Mouse (Mus musculus): Measurements from ENCODE around the gene Slitrk2.

The Slitrk2 gene

DNA sequence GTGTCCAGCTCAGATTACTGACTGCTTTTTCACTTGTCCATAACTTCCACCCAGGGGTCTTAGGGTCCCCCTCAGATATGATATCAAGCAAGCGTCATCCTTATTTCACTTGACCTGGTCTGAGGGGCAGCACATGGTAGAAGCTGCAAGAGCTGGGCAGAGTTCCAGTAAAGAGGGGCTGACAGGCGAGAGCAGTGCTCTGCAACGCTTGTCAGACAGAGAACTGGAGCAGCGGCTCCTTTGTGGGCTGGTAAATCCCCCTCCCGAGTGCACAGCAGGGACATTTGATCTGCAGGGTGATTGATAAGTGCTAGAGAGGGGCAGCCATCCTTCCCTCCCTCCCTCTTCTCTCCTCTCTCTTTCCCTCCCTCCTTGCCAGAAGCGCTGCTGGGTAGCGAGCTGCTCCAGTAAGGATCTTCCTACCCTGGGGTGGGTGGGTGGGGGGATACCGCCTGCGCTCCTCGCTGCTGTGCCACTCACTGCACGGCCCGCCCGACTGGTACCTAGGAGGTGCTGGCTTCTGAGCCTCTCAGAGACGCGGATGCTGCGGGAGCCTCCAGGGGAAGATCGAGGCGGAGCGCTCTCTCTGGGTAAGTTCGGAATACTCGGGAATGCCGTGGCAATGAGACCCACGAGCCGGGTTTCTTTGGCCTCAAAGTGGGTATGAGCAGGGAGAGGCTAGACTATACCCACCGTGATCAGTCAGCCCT, at the start of gene Slitrk2:
Gene Slitrk2 (plus strand): TSS at position 408 of the 710 bp plus-strand sequence.
- DNase-seq, result no peak

DNA sequence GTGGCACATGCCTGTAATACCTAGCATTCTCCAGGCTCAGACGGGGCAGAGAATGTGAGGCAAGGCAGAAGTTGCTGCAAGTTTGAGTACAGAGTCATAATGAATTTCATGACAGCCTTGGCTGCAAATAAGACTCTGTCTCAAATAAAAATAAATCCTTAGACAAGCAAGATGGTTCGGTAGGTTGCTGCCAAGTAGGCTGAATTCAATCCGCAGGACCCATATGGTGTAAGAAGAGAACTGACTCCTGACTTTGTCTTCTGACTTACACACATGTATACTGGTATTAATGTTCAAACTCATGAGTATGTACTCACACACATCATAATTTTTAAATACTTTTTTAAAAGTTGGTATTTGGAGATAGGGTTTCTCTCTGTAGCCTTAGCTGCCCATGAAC, 43.6 kb upstream of the Slitrk2 start:
- DNase-seq, result no peak

GRCm38 (mm10) chrX:66652455-66653144, 3.5 kb downstream of the Slitrk2 start:
- DNase-seq, result peak; percentile 2

DNA sequence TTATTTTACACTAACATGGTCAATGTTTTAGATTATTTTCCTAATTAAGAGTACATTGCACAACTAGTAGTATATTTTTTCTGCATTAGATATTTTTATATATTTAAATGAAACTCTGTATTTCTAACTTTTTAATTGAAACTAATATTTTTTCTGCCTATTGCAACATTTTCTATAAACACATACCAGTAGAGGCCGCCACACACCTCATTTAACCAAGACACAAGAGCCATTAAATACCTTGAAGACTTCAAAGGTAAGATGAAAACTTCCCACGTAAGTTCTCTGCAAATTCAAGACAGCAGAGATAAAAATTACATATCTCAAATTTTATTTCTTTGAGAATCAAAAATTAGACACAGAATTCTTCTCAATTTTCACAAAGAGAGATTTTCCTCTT, 8.2 kb downstream of the Slitrk2 start:
- no peak for DNase-seq

- no peak for DNase-seq
Measured at GRCm38 (mm10) chrX:66676959-66677358, 27.8 kb downstream of the Slitrk2 start.

DNA sequence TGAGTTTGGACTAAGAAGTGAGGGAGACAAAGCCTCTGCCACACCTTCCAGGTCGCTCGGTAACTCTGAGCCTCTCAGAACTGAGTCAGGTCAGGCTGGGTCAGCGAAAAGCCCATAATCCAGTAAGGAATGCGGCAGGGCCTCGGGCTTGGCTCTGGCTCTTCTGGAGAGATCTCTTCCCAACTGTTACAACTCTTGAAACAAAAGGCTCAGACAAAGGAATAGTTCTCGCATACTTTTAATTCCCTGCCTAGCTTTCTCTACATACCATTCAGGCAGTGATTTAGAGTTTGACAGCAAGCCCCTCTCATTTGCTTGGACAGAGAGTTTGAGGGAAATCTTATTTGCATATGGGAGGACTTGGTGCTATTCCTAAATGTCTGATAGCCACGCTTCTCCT, 29.5 kb downstream of the Slitrk2 start:
- DNase-seq, result no peak

Measured in lung, postnatal 36 days (tissue).